Mouse (Mus musculus): ENCODE data around the gene Amer3.
"Not testable (repeated sequence)": the region's sequence is repeated elsewhere in the genome, so short reads cannot be mapped to it uniquely, and the experiment has no call there.

Amer3 gene

DNA sequence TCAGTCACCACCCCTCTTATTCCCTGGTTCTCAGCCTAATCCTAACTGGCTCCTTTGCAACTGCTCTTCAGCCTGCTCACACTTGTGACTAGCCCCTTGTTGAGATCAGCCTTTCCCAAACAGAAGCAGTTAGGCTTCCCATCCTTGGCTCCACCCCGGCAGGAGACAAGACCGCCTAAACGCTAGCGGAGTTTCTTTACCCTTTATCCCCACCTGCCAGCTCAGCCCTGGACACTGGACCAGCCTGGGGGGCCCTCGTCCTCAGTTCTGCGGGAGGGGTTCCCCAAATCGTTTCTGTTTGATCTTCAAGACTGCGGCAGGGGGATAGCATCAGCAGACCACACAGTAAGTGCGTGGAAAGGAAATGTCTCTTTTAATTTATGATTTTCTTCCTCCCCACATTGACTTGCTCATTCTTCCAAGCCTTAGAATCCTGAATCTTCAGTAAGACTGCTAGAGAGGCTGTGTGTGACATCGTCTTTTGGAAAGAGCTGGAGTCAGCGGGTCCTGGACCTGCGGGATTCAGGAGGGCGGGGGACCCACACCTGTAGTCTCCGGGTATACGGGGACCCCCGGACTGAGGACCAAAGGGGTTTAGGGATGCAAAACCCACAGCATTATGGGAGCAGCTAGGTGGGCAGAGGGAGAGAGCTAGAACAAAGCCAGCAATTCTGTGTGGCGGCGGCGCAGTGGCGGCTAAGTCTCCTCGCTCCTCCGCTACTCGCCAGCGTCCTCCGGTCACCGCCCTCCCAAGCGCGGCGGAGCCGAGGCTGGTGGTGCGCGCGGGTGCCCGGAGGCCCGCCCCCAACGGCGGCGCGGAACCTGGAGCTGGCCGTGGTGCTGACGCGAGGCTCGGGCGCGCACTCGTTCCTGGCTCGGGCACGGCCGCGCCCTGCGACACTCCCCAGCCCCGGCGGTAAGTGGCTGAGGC is at the start of gene Amer3:
Amer3 (plus strand) TSS at position 807 of the 931 bp plus-strand sequence.
- DNase-seq (ENCODE audit: low spot score) = no peak

GRCm38 (mm10) chr1:34534574-34534973 is 44.9 kb upstream of the Amer3 start:
- not testable (repeated sequence) for DNase-seq (ENCODE audit: low spot score)

GRCm38 (mm10) chr1:34535043-34535698 is 44.3 kb upstream of the Amer3 start, which contains the start of gene Cfc1:
Gene Cfc1, plus strand, starts transcription at chr1:34535648.
- not testable (repeated sequence) for DNase-seq (ENCODE audit: low spot score)

GRCm38 (mm10) chr1:34536291-34536766 is 43.1 kb upstream of the Amer3 start:
- no peak for DNase-seq (ENCODE audit: low spot score)

DNA sequence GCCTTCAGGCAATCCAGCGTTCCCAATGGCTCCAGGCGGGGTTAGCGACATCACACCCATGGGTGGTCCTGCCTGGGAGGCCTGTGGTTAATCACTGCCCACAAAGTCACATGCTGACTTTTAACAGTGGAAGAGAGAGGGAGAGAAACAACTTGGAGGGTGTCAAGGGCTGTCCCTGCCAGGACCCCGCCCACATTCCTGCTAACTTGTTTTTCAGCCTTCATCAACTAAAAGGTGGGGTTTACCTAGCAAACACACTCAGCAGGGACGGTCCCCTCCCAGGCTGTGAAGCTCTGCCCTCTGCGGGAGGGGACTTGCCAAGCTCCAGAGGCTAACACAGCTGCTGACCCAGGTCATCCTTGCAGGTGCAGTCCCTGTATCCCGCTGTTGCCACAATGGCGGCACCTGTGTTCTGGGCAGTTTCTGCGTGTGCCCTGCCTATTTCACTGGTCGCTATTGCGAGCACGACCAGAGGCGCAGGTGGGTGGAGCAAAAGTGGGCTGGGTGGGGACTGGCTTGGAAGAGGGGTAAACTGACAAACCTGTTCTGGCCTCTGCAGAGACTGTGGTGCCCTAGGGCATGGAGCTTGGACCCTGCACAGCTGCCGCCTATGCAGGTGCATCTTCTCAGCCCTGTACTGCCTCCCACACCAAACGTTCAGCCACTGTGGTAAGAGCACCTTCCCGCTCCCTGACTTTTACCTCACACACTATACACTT is 42.5 kb upstream of the Amer3 start:
- DNase-seq (ENCODE audit: low spot score) = no peak

- DNase-seq (ENCODE audit: low spot score) = no peak
These were observed 32.4 kb upstream of the Amer3 start for GRCm38 (mm10) chr1:34547074-34547473.

DNA sequence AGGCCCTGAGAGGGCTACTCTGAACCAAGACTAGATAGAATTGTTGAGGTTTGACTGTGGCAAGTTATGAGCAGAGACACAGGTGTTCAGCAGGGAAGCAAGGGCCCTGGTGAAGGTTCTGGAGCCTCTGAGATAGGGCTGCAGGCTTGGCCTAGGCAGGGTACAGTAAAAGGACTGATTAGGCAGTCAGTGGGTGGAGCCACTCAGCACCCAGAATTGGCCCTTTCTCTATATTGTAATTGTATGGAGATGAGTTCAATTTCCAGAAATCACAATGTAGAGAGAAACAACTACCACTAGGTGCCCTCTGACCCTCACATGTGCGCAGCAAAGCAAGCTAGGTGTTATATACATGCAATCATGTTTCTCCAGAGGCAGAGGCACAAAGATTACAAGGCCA is 25.8 kb upstream of the Amer3 start:
- no peak for DNase-seq (ENCODE audit: low spot score)

- no peak for DNase-seq (ENCODE audit: low spot score)
These were observed 25.2 kb upstream of the Amer3 start for GRCm38 (mm10) chr1:34554275-34554674.

GRCm38 (mm10) chr1:34560843-34561242 is 18.6 kb upstream of the Amer3 start, which contains the start of gene Prss40:
Gene Prss40, minus strand, starts transcription at chr1:34560943.
- DNase-seq (ENCODE audit: low spot score) = no peak

- DNase-seq (ENCODE audit: low spot score) = no peak
These were observed 14.9 kb upstream of the Amer3 start for GRCm38 (mm10) chr1:34564383-34565045.

DNA sequence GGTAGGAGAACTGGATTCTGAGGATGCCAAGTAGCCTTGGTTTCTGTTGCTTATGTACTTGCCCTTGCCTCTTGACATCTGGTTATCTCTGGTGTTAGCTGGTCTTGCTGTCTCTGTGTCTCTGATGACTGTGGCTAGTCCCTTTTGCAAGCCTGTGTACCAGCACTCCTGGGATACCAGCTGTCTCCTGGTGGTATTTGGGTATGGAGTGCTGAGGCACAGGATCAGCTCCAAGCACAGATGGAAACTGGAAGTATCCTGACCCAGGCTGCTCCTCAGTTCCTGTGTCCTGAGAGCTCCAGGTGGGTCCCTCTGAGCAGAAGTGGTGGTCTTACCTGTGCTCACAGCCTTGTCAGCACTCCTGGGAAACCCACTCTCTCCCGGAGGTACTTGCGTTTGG is 11.3 kb upstream of the Amer3 start:
- no peak for DNase-seq (ENCODE audit: low spot score)

DNA sequence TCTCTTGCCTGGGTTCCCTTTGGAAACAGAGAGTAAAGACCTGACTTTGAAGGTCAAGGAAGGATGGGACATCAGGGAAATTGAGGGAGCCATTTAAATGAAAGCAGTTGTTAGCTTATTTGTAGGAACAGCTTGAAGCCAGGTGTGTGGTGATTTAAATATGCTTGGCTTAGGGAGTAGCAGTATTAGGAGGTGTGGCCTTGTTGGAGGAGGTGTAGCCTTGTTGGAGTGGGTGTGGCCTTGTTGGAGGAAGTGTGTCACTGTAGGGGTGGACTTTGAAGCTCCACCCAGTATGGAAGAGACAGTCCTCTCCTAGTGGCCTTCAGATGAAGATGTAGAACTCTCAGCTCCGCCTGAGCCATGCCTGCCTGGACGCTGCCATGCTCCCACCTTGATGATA is 9.6 kb upstream of the Amer3 start:
- DNase-seq (ENCODE audit: low spot score) = no peak

DNA sequence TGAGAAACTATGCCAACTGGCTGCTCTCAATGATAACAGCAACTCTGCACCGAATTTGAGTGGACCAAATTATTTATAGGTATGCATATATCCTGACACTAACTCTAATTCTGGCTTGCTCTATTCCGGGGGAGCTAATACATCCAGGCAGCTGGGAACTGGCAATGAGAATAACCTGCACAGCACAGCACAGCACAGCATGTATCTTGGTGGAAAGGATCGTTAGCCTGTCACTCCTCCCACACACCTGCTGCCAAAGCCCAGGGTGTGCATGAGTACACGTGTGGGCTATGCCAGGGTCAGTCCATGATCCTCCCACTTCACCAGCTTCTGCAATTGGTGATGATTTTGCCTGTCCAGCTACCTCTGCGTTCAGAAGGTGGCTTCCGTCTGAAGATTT is 8.0 kb upstream of the Amer3 start:
- DNase-seq (ENCODE audit: low spot score) = no peak

GRCm38 (mm10) chr1:34573221-34573620 is 6.2 kb upstream of the Amer3 start:
- DNase-seq (ENCODE audit: low spot score) = no peak

- no peak for DNase-seq (ENCODE audit: low spot score)
These were observed 412 bp downstream of the Amer3 start for GRCm38 (mm10) chr1:34579782-34580356.

DNA sequence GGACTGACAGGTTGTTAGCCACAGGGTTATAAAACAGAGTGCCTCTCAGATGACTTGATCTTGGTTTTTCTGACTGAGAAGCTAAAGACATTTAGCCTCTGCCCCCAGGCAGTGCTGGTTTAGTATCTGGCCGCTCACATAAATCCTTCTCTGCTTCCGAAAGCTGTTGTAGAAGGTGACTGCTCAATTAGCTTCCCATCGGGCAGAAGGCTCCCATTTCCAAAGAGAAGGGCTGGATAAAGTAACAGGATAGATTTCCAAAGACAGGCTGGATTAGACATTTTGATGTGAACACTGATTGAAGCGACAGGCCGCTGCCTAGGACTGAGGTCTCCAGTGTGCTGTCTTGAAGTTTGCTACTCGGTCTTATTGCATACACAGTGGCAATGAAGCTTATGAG is 2.8 kb downstream of the Amer3 start:
- no peak for DNase-seq (ENCODE audit: low spot score)

DNA sequence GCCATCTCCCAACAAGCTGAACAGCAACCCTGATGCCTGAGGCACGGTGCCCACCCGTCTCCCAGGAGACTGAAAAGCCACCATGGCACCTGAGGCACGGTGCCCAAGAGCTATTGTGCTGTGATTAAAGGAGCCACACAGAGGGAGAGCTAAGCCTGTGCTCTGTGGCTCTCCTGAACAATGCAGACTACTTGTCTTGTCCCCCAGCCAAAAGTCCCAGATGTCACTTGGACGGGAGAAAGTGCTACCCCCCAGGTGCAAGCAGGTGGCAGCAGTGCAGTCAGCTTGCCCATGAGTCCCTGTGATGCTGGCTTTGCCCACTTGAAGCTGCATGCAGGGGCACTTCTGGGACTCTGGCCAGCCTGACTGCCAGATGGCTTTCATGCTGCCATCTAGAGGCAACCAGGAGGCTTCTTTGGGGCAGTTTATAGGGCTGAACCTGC is 4.4 kb downstream of the Amer3 start:
- no peak for DNase-seq (ENCODE audit: low spot score)

DNA sequence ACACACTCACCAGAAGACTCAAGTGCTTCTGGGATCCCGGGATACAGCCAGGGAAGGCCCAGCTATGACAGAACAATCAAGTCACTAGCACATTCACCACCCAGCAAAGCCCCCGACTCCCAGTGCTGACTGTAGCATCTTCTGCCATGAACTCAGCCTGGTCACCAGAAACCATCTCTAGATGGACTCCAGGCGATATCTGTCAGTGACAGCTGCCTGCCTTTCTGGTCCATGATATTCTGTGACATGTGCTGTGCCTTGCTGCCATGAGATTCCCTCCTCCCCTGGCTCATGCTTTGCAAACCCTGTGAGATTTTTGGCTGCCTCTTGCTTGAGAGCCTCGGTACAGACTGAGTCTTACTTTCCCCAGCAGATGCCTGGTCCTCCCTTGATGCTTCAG is 5.3 kb downstream of the Amer3 start:
- no peak for DNase-seq (ENCODE audit: low spot score)

DNA sequence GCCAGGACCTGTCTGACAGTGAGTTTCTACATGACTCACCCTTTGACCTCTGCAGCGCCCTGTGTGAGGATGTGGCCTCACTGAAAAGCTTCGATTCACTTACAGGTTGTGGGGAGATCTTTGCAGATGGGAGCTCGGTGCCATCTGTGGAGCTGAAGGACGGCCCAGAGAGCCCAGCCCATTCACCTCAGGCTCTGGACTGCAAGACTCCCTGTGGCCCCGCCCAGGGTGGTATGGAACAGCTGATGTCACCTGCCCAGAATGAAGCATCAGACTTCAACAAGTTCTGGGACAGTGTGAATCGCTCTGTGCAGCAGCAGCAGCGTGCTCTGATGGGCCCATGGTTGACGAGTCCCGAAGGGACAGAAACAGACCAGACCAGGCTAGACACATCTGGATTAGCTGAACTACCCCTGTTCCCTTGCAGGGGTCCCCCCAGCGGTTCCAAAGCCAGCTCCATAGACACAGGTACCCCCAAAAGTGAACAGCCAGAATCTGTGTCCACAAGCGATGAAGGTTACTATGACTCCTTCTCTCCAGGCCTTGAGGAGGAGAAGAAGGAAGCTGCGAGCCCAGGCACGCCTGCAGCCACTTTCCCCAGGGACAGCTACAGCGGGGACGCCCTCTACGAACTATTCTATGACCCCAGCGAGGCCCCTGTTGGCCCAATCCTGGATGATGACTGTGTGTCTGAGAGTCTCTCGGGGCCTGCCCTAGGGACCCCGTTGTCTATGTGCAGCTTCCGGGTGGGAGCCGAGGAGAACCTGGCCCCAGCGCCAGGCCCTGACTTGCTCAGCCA is 8.0 kb downstream of the Amer3 start:
- no peak for DNase-seq (ENCODE audit: low spot score)

- no peak for DNase-seq (ENCODE audit: low spot score)
These were observed 20.5 kb downstream of the Amer3 start for GRCm38 (mm10) chr1:34600000-34600399.

All from adipocyte (in vitro differentiated cells).